Mouse (Mus musculus) heart, postnatal 0 days (tissue): Measurements from ENCODE around the gene Galk1.

ENCODE experiments used
- CTCF ChIP-seq: IDR thresholded peaks from 2 replicates; pipeline ENCODE4 v1.5.1; 2016; ENCODE audit warnings: antibody characterized with exemption, control low read depth, low read depth
- EP300 ChIP-seq: IDR thresholded peaks from 2 replicates; pipeline ENCODE4 v1.6.1; 2016; ENCODE audit warnings: antibody characterized with exemption, low read depth

DNA sequence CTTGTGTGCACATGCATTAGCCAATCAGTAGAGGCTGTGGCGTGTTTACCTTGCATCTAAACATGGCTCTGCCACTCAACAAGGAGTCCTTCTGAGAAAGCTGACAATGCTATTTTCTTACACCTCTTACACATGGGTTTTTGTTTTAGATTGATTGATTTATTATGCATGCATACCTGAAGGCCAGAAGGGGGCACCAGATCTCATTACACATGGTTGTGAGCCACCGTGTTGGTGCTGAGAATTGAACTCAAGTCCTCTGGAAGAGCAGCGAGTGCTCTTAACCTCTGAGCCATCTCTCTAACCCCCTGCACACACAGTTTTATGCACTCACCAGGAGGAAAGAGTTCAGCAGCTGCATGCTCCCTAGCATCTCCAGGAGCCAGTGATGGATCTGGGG, 9.6 kb downstream of the Galk1 start:
- TF ChIP-seq CTCF (no peak), EP300 (no peak)
